Mouse (Mus musculus) neural tube, embryonic 12.5 days (tissue): ENCODE measurements around the gene Pdgfc. TPM values are rescaled to one million over a fixed set of nuclear protein-coding genes. Genes with fewer than 3 reads are reported as not detected.

Experiments
- ATAC-seq: fragments of 200-750 bp; cut with Nextera tagmentation; 2 replicates; pipeline ENCODE4 v1.8.0; 2017; ENCODE audit warnings: low read depth, mild to moderate bottlenecking, moderate TSS enrichment, moderate library complexity; ENCODE audit not compliant: low FRiP score
- H3K27ac ChIP-seq: fragments of 300-500 bp; sonication (generic); 2 replicates; pipeline ENCODE4 v1.5.1; 2016
- H3K27me3 ChIP-seq: fragments of 300-500 bp; sonication (generic); replicated peaks from 2 replicates; pipeline ENCODE4 v1.6.1; 2016; ENCODE audit warnings: mild to moderate bottlenecking
- H3K36me3 ChIP-seq: fragments of 300-500 bp; sonication (generic); 2 replicates; pipeline ENCODE4 v1.6.1; 2016; ENCODE audit warnings: mild to moderate bottlenecking
- H3K4me1 ChIP-seq: fragments of 300-500 bp; sonication (generic); 2 replicates; pipeline ENCODE4 v1.6.1; 2016
- H3K4me2 ChIP-seq: fragments of 300-500 bp; sonication (generic); replicated peaks from 2 replicates; pipeline ENCODE4 v1.6.1; 2016; ENCODE audit warnings: mild to moderate bottlenecking
- H3K4me3 ChIP-seq: fragments of 300-500 bp; sonication (generic); 2 replicates; pipeline ENCODE4 v1.5.1; 2016
- H3K9ac ChIP-seq: fragments of 300-500 bp; sonication (generic); 2 replicates; pipeline ENCODE4 v1.6.1; 2016; ENCODE audit warnings: mild to moderate bottlenecking
- H3K9me3 ChIP-seq: fragments of 300-500 bp; sonication (generic); 2 replicates; pipeline ENCODE4 v1.6.1; 2016; ENCODE audit warnings: mild to moderate bottlenecking
- WGBS: fragments of 180-500 bp; shearing (Covaris S2); methylation state at CpG from one replicate; pipeline ENCODE4 v1.1.7; 2016; 5-methylcytosine and 5-hydroxymethylcytosine counted together
- polyA plus RNA-seq: library from polyadenylated mRNA; unstranded; fragments of >200 nt; fragmentation: Nextera tagmentation; extraction: Ambion mirVana; gene quantifications from 2 replicates; pipeline ENCODE4 v1.2.1, GENCODE M21; 2016

Gene Pdgfc
- polyA plus RNA-seq, 1 experiment from 2014 or later = 10.4 TPM

DNA sequence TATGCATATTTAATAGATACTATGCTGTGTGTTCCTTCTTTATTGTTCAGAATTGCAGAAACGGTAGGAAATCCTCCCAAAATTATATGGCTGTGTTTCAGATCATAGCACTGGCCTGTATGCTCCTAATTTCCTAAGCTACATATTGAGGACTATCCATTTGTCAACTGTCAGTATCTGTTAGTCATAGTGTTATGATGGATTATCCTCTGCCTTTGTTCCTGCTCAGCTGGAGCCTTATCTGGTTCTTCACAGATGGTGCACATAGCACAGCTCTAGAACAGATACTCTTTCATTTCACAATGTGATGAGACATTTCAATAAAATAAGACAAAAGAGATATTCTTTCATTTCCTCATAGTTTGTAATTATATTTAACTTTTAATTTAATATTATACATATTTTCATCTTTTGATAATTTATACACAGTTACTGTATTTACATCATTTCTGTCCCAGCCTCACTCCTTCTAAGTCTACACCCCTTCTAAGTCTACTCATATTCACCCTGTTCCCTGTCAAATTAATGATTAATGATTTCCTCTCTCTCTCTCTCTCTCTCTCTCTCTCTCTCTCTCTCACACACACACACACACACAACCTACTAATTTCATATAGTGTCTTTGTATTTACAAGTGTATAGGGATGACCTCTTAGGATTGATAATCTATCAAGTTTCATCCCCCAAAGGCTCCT, 145.2 kb downstream of the Pdgfc start:
- WGBS = 88% methylated on average over 1 of the region's 1 CpGs
- Histone ChIP-seq H3K9me3 (no peaks in the 10 kb centered on the region), H3K4me2 (no peak overlapping the region), H3K9ac (no peak overlapping the region), H3K36me3 (no peaks in the 10 kb centered on the region), H3K27me3 (no peaks in the 10 kb centered on the region), H3K27ac (no peak overlapping the region), H3K4me1 (no peaks in the 10 kb centered on the region), H3K4me3 (no peak overlapping the region)
- no peak for ATAC-seq

DNA sequence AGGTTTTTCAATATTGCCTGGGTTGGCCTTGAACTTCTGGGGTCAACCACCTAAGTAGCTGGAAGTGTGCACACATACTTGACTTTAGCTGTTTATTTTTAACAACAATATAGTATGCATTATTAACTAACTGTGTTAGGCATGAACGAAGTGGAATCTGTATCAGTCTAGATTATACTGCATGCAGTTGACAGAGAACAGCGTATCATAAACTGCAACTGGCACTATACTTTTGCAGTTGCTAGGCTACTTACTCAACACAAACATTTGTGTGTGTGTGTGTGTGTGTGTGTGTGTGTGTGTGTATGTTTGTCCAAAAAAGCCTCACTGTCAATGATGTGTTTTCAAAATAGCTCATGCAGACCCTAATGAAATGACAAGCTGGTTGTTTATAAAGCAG, 160.7 kb downstream of the Pdgfc start:
- H3K4me2 ChIP-seq = no peak overlapping the region
- no peak overlapping the region for H3K4me3 ChIP-seq
- no peaks in the 10 kb centered on the region for H3K9me3 ChIP-seq
- 89% methylated on average over 2 of the region's 2 CpGs for WGBS
- no peaks in the 10 kb centered on the region for H3K4me1 ChIP-seq
- ATAC-seq = no peak
- H3K9ac ChIP-seq = no peak overlapping the region
- H3K36me3 ChIP-seq = no peaks in the 10 kb centered on the region
- H3K27me3 ChIP-seq = no peaks in the 10 kb centered on the region
- H3K27ac ChIP-seq = no peak overlapping the region

- no peak for ATAC-seq
- no peaks in the 10 kb centered on the region for H3K36me3 ChIP-seq
- no peak overlapping the region for H3K9ac ChIP-seq
- no peaks in the 10 kb centered on the region for H3K9me3 ChIP-seq
- no peak overlapping the region for H3K4me2 ChIP-seq
- 88% methylated on average over 4 of the region's 4 CpGs for WGBS
- H3K27me3 ChIP-seq = no peaks in the 10 kb centered on the region
- no peak overlapping the region for H3K4me3 ChIP-seq
- H3K4me1 ChIP-seq = no peaks in the 10 kb centered on the region
- no peak overlapping the region for H3K27ac ChIP-seq
These were observed 161.4 kb downstream of the Pdgfc start for GRCm38 (mm10) chr3:81197644-81198043.

- Histone ChIP-seq H3K4me2 (no peak overlapping the region), H3K4me3 (no peak overlapping the region), H3K27me3 (no peaks in the 10 kb centered on the region), H3K4me1 (no peaks in the 10 kb centered on the region), H3K9ac (no peak overlapping the region), H3K27ac (no peak overlapping the region), H3K9me3 (no peaks in the 10 kb centered on the region), H3K36me3 (no peaks in the 10 kb centered on the region)
- ATAC-seq = no peak
- 89% methylated on average over 8 of the region's 8 CpGs for WGBS
These were observed 164.4 kb downstream of the Pdgfc start for GRCm38 (mm10) chr3:81200647-81201046.

- H3K9me3 ChIP-seq = no peaks in the 10 kb centered on the region
- no peak for ATAC-seq
- H3K27ac ChIP-seq = no peak overlapping the region
- no peak overlapping the region for H3K4me3 ChIP-seq
- H3K4me1 ChIP-seq = no peaks in the 10 kb centered on the region
- H3K36me3 ChIP-seq = no peaks in the 10 kb centered on the region
- H3K27me3 ChIP-seq = no peaks in the 10 kb centered on the region
- H3K4me2 ChIP-seq = no peak overlapping the region
- 57% methylated on average over 5 of the region's 5 CpGs for WGBS
- no peak overlapping the region for H3K9ac ChIP-seq
These were observed 169.0 kb downstream of the Pdgfc start for GRCm38 (mm10) chr3:81205201-81205600.

DNA sequence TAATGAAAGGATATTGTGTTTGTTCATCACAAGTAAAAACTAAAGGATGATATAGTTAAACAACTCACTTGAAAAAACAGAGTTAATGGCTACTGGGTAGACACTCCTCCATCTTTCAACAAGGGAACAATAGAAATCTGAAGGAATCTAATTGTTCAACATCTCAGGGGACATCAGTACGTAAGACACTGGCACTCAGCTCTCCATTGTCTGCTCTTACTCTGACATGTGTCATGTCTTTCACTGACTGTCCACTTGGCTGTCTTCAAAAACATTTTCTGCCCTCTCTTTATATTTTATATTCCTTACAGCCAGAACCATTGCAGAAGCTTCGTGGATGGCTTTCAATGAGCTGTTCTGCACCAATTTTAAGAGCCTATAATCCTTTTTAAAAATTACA, 172.0 kb downstream of the Pdgfc start:
- Histone ChIP-seq H3K9me3 (no peaks in the 10 kb centered on the region), H3K27ac (no peak overlapping the region), H3K4me3 (no peak overlapping the region), H3K4me1 (no peaks in the 10 kb centered on the region), H3K36me3 (no peaks in the 10 kb centered on the region), H3K27me3 (no peaks in the 10 kb centered on the region), H3K4me2 (no peak overlapping the region), H3K9ac (no peak overlapping the region)
- 54% methylated on average over 2 of the region's 2 CpGs for WGBS
- ATAC-seq = no peak

- Histone ChIP-seq H3K27me3 (no peaks in the 10 kb centered on the region), H3K9me3 (no peaks in the 10 kb centered on the region), H3K36me3 (no peaks in the 10 kb centered on the region), H3K9ac (no peak overlapping the region), H3K4me2 (no peak overlapping the region), H3K27ac (no peak overlapping the region), H3K4me1 (no peaks in the 10 kb centered on the region), H3K4me3 (no peak overlapping the region)
- ATAC-seq = no peak
- WGBS = 92% methylated on average over 3 of the region's 3 CpGs
These were observed 174.9 kb downstream of the Pdgfc start for GRCm38 (mm10) chr3:81211147-81211546.

- H3K4me2 ChIP-seq = no peak overlapping the region
- no peak for ATAC-seq
- WGBS = 83% methylated on average over 3 of the region's 3 CpGs
These were observed 175.4 kb downstream of the Pdgfc start for GRCm38 (mm10) chr3:81211666-81212065.

DNA sequence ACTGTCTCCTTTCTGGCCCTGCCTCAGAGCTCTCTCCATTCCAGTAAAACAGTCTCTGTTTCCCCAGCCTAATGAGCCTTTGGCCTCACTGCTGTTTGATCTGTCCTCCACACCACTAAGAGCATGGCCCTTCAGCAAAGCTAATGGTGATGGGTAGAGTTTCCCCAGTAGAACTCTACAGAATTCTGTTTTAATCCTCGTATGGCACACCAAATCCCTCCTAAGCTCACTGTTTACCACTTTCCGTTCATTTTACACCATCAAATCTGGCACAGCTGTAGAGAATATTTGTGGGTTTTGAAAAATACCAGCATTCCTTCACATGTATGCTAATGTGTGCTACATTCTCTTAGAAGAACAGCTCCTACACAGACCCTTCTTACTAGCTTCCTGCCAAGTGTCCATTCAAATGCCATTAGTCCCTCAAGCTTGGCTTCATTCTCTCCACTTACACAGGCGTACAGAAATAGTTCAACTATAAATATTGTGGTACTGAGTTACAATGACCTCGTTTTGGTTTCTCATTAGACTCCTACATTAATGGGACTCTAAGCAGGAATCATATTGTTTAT, 179.4 kb downstream of the Pdgfc start:
- Histone ChIP-seq H3K4me2 (no peak overlapping the region), H3K27me3 (no peaks in the 10 kb centered on the region), H3K4me3 (no peak overlapping the region), H3K36me3 (no peaks in the 10 kb centered on the region), H3K9me3 (no peaks in the 10 kb centered on the region), H3K27ac (no peak overlapping the region), H3K4me1 (no peaks in the 10 kb centered on the region), H3K9ac (no peak overlapping the region)
- ATAC-seq = no peak
- WGBS = 79% methylated on average over 4 of the region's 4 CpGs

More at GRCm38 (mm10) chr3:81211666-81212065, 175.4 kb downstream of the Pdgfc start:
- Histone ChIP-seq H3K27me3 (no peaks in the 10 kb centered on the region), H3K4me3 (no peak overlapping the region), H3K9me3 (no peaks in the 10 kb centered on the region), H3K36me3 (no peaks in the 10 kb centered on the region), H3K27ac (no peak overlapping the region), H3K9ac (no peak overlapping the region), H3K4me1 (no peaks in the 10 kb centered on the region)

GRCm38 (mm10) chr3:81221682-81222081, 185.5 kb downstream of the Pdgfc start:
- Histone ChIP-seq H3K4me1 (no peaks in the 10 kb centered on the region), H3K4me3 (no peak overlapping the region), H3K27me3 (no peaks in the 10 kb centered on the region), H3K4me2 (no peak overlapping the region), H3K9ac (no peak overlapping the region), H3K36me3 (no peaks in the 10 kb centered on the region), H3K27ac (no peak overlapping the region), H3K9me3 (no peaks in the 10 kb centered on the region)
- ATAC-seq = no peak
- 82% methylated on average over 4 of the region's 4 CpGs for WGBS

- ATAC-seq = no peak
- no peak overlapping the region for H3K4me2 ChIP-seq
- no peak overlapping the region for H3K27ac ChIP-seq
- H3K9ac ChIP-seq = no peak overlapping the region
- no peaks in the 10 kb centered on the region for H3K36me3 ChIP-seq
- no peaks in the 10 kb centered on the region for H3K27me3 ChIP-seq
- no peaks in the 10 kb centered on the region for H3K4me1 ChIP-seq
- H3K4me3 ChIP-seq = no peak overlapping the region
- H3K9me3 ChIP-seq = no peaks in the 10 kb centered on the region
- 43% methylated on average over 4 of the region's 4 CpGs for WGBS
These were observed 192.1 kb downstream of the Pdgfc start for GRCm38 (mm10) chr3:81228344-81228743.

GRCm38 (mm10) chr3:81242697-81243590, 206.7 kb downstream of the Pdgfc start:
- no peak overlapping the region for H3K4me3 ChIP-seq
- no peaks in the 10 kb centered on the region for H3K36me3 ChIP-seq
- no peak overlapping the region for H3K4me2 ChIP-seq
- no peaks in the 10 kb centered on the region for H3K27me3 ChIP-seq
- H3K9me3 ChIP-seq = no peaks in the 10 kb centered on the region
- WGBS = 42% methylated on average over 7 of the region's 7 CpGs
- ATAC-seq = no peak
- H3K9ac ChIP-seq = no peak overlapping the region
- H3K27ac ChIP-seq = no peak overlapping the region
- H3K4me1 ChIP-seq = no peaks in the 10 kb centered on the region
